Mouse (Mus musculus): Measurements from ENCODE around the gene Pappa. TPM values are rescaled to one million over a fixed set of nuclear protein-coding genes. Genes with fewer than 3 reads are reported as not detected.

Pappa gene
- total and polyA plus RNA-seq, 3 experiments: not detected

GRCm38 (mm10) chr4:65252193-65252592, 128.2 kb downstream of the Pappa start:
- in situ Hi-C loops (cut with MboI; ENCODE audit: low pct_ligation_motif_present, low pct_unique_long_range_greater_than_20kb, low sequenced_read_pairs): no loop called here
- TF ChIP-seq ELF1 (IDR thresholded peaks at IDR 0.05; ENCODE audit: low read depth, low read length) (no peak), TBP (conservative IDR thresholded peaks at IDR 0.05; ENCODE audit: low read depth, low read length) (no peak), ZC3H11A (IDR thresholded peaks at IDR 0.05; ENCODE audit: low read depth, low read length) (no peak), MYC (IDR thresholded peaks at IDR 0.05; ENCODE audit: low read depth, low read length) (no peak), RAD21 (IDR thresholded peaks at IDR 0.05; ENCODE audit: low read depth, low read length) (no peak), ZNF384 (IDR thresholded peaks at IDR 0.05; ENCODE audit: low read depth, low read length) (no peak)
- H3K9ac ChIP-seq (ENCODE audit: insufficient read depth, low read depth): no peak overlapping the region
- no peak for DNase-seq (ENCODE audit: extremely low read depth)
- H3K36me3 ChIP-seq (replicated peaks in 1 of 2; ENCODE audit: control insufficient read depth in 1 of 2, insufficient read depth in 1 of 2, low read length in 1 of 2): no peaks in the 10 kb centered on the region
- dilution Hi-C loops (cut with MboI; ENCODE audit: extremely low pct_ligation_motif_present, extremely low pct_unique_long_range_greater_than_20kb, low sequenced_read_pairs): no loop called here
- no peak overlapping the region for H3K4me3 ChIP-seq (replicated peaks in 1 of 3; ENCODE audit: low read depth in 2 of 3, low read length in 2 of 3, poor library complexity in 1 of 3)
- H3K4me2 ChIP-seq (ENCODE audit: insufficient read depth, low read depth, poor library complexity, severe bottlenecking): no peak overlapping the region
- H3K27ac ChIP-seq (ENCODE audit: insufficient read depth, low read depth): no peak overlapping the region
- H3K4me1 ChIP-seq (ENCODE audit: control insufficient read depth in 1 of 2, insufficient read depth in 2 of 2): no peaks in the 10 kb centered on the region
- H3K9me3 ChIP-seq (replicated peaks; ENCODE audit: low read length): peaks cover 44% of the 10 kb centered on the region
- no peaks in the 10 kb centered on the region for H3K79me2 ChIP-seq (replicated peaks; ENCODE audit: control insufficient read depth, extremely low read depth, insufficient read depth, poor library complexity, severe bottlenecking)
- no peaks in the 10 kb centered on the region for H3K27me3 ChIP-seq (replicated peaks)

- no peak overlapping the region for H3K4me3 ChIP-seq (replicated peaks in 1 of 3; ENCODE audit: low read depth in 2 of 3, low read length in 2 of 3, poor library complexity in 1 of 3)
- no peaks in the 10 kb centered on the region for H3K27me3 ChIP-seq (replicated peaks)
- no peak overlapping the region for H3K4me2 ChIP-seq (ENCODE audit: insufficient read depth, low read depth, poor library complexity, severe bottlenecking)
- dilution Hi-C loops (cut with MboI; ENCODE audit: extremely low pct_ligation_motif_present, extremely low pct_unique_long_range_greater_than_20kb, low sequenced_read_pairs): no loop called here
- no peak overlapping the region for H3K27ac ChIP-seq (ENCODE audit: insufficient read depth, low read depth)
- no peak overlapping the region for H3K9ac ChIP-seq (ENCODE audit: insufficient read depth, low read depth)
- in situ Hi-C loops (cut with MboI; ENCODE audit: low pct_ligation_motif_present, low pct_unique_long_range_greater_than_20kb, low sequenced_read_pairs): no loop called here
- no peaks in the 10 kb centered on the region for H3K36me3 ChIP-seq (replicated peaks in 1 of 2; ENCODE audit: control insufficient read depth in 1 of 2, insufficient read depth in 1 of 2, low read length in 1 of 2)
- TF ChIP-seq IRF4 (IDR thresholded peaks at IDR 0.05; ENCODE audit: low read depth, low read length) (no peak), KAT2A (IDR thresholded peaks at IDR 0.05; ENCODE audit: insufficient replicate concordance, low read length) (no peak), POLR2A (IDR thresholded peaks at IDR 0.05; ENCODE audit: low read depth, low read length) (no peak), MYC (IDR thresholded peaks at IDR 0.05; ENCODE audit: low read depth, low read length) (no peak), HCFC1 (IDR thresholded peaks at IDR 0.05; ENCODE audit: low read depth, low read length) (no peak), NRF1 (IDR thresholded peaks at IDR 0.05; ENCODE audit: low read depth, low read length) (no peak), MXI1 (IDR thresholded peaks at IDR 0.05; ENCODE audit: low read depth, low read length) (no peak), ZMIZ1 (IDR thresholded peaks at IDR 0.05; ENCODE audit: low read depth, low read length) (no peak), CTCF (conservative IDR thresholded peaks at IDR 0.05 in 1 of 2, IDR thresholded peaks at IDR 0.05 in 1 of 2; ENCODE audit: low read depth in 2 of 2, low read length in 2 of 2) (no peak), EP300 (IDR thresholded peaks at IDR 0.05; ENCODE audit: low read length) (no peak), POLR2AphosphoS2 (IDR thresholded peaks at IDR 0.05; ENCODE audit: low read depth, low read length) (no peak), BHLHE40 (IDR thresholded peaks at IDR 0.05; ENCODE audit: low read depth, low read length) (no peak)
- peaks cover 39% of the 10 kb centered on the region for H3K9me3 ChIP-seq (replicated peaks; ENCODE audit: low read length)
- no peaks in the 10 kb centered on the region for H3K4me1 ChIP-seq (ENCODE audit: control insufficient read depth in 1 of 2, insufficient read depth in 2 of 2)
- DNase-seq (ENCODE audit: extremely low read depth): no peak
- H3K79me2 ChIP-seq (replicated peaks; ENCODE audit: control insufficient read depth, extremely low read depth, insufficient read depth, poor library complexity, severe bottlenecking): no peaks in the 10 kb centered on the region
These were observed 130.1 kb downstream of the Pappa start for GRCm38 (mm10) chr4:65254073-65254472.
